Mouse (Mus musculus): ENCODE results near the gene Gm5089. TPM values are rescaled to one million over a fixed set of nuclear protein-coding genes. Genes with fewer than 3 reads are reported as not detected.

Gm5089 gene
- polyA plus RNA-seq, 1 experiment, result not detected

- TF ChIP-seq GATA1 (IDR thresholded peaks at IDR 0.05; ENCODE audit: low read length), result no peak
- no peak for TF ChIP-seq TAL1 (IDR thresholded peaks at IDR 0.05; ENCODE audit: low read length)
Observed at GRCm38 (mm10) chr14:122387781-122388180, 63.1 kb downstream of the Gm5089 start.

GRCm38 (mm10) chr14:122386281-122387130, 64.4 kb downstream of the Gm5089 start:
- TF ChIP-seq TAL1 (IDR thresholded peaks at IDR 0.05; ENCODE audit: low read length) (no peak), GATA1 (IDR thresholded peaks at IDR 0.05; ENCODE audit: low read length) (no peak)
- H3K4me1 ChIP-seq (ENCODE audit: control insufficient read depth), result no peaks in the 10 kb centered on the region

More at GRCm38 (mm10) chr14:122387781-122388180, 63.1 kb downstream of the Gm5089 start:
- Histone ChIP-seq H3K27me3 (ENCODE audit: control insufficient read depth) (no peaks in the 10 kb centered on the region), H3K9me3 (ENCODE audit: control insufficient read depth, low read length) (no peaks in the 10 kb centered on the region), H3K4me3 (replicated peaks) (no peak overlapping the region), H3K4me1 (ENCODE audit: control insufficient read depth) (no peaks in the 10 kb centered on the region), H3K36me3 (ENCODE audit: control insufficient read depth) (no peaks in the 10 kb centered on the region)

GRCm38 (mm10) chr14:122385758-122386157, 65.2 kb downstream of the Gm5089 start:
- H3K4me3 ChIP-seq (replicated peaks), result no peak overlapping the region
- no peaks in the 10 kb centered on the region for H3K27me3 ChIP-seq (ENCODE audit: control insufficient read depth)
- H3K36me3 ChIP-seq (ENCODE audit: control insufficient read depth), result no peaks in the 10 kb centered on the region
- H3K4me1 ChIP-seq (ENCODE audit: control insufficient read depth), result no peaks in the 10 kb centered on the region
- H3K9me3 ChIP-seq (ENCODE audit: control insufficient read depth, low read length), result no peaks in the 10 kb centered on the region
- TF ChIP-seq GATA1 (IDR thresholded peaks at IDR 0.05; ENCODE audit: low read length) (no peak), TAL1 (IDR thresholded peaks at IDR 0.05; ENCODE audit: low read length) (no peak)

More at GRCm38 (mm10) chr14:122386281-122387130, 64.4 kb downstream of the Gm5089 start:
- Histone ChIP-seq H3K9me3 (ENCODE audit: control insufficient read depth, low read length) (no peaks in the 10 kb centered on the region), H3K36me3 (ENCODE audit: control insufficient read depth) (no peaks in the 10 kb centered on the region), H3K27me3 (ENCODE audit: control insufficient read depth) (no peaks in the 10 kb centered on the region), H3K4me3 (replicated peaks) (no peak overlapping the region)

GRCm38 (mm10) chr14:122385238-122385534, 65.7 kb downstream of the Gm5089 start:
- no peaks in the 10 kb centered on the region for H3K4me1 ChIP-seq (ENCODE audit: control insufficient read depth)
- no peak overlapping the region for H3K4me3 ChIP-seq (replicated peaks)
- H3K27me3 ChIP-seq (ENCODE audit: control insufficient read depth), result no peaks in the 10 kb centered on the region
- TF ChIP-seq GATA1 (IDR thresholded peaks at IDR 0.05; ENCODE audit: low read length), result no peak
- no peak for TF ChIP-seq TAL1 (IDR thresholded peaks at IDR 0.05; ENCODE audit: low read length)
- H3K36me3 ChIP-seq (ENCODE audit: control insufficient read depth), result no peaks in the 10 kb centered on the region
- H3K9me3 ChIP-seq (ENCODE audit: control insufficient read depth, low read length), result no peaks in the 10 kb centered on the region

Other genes with a start within 250 kb of the Gm5089 start
- gene Zic5, start 14.6 kb upstream of the Gm5089 start, polyA plus RNA-seq (2012), result 0.02 TPM in 1 of 2 replicates, not detected in the other
- gene Zic2, start 24.3 kb upstream of the Gm5089 start, polyA plus RNA-seq (2012), result not detected in 2 replicates
- gene Gm10837, start 39.5 kb upstream of the Gm5089 start, polyA plus RNA-seq (2012), result not detected in 2 replicates
- gene Pcca, start 83.2 kb upstream of the Gm5089 start, polyA plus RNA-seq (2012), result 0.07 and 0.09 TPM in 2 replicates

Data from erythroblast, embryonic 14.5 days (primary cell).